Mouse (Mus musculus): ENCODE measurements around the gene Dbndd2. TPM values are rescaled to one million over a fixed set of nuclear protein-coding genes. Genes with fewer than 3 reads are reported as not detected.

Gene Dbndd2
- 0.61 and 1.8 TPM in 2 replicates for polyA plus RNA-seq (2012)

DNA sequence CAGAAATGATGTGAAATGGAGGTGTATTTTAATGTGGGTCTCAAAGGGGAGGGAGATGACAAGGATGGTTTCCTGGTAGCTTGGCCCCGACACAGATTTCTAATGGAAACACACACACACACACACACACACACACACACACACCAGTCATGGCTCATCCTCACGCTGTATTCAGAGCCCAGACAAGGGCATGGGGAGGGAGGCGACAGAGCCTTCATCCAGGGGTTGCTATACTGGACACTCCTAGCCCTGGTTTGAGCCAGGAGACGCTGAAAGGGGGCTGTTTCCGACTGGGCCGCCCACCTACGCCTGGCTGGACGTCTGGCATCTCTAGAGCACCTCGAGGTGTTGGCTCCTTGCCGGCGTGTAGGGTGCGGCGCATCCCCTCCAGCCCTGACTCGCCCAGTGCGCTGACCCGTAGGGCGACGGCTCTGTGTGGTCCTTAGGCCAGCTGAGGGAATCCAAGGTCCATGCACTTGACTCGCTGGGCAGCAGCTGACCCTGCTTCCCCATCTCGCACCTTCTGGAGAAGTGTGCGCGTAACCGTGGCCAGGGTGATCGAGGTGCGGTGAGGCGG lies at the start of gene Dbndd2:
Gene Dbndd2 (plus strand): TSS at position 426 of the 577 bp plus-strand sequence.

DNA sequence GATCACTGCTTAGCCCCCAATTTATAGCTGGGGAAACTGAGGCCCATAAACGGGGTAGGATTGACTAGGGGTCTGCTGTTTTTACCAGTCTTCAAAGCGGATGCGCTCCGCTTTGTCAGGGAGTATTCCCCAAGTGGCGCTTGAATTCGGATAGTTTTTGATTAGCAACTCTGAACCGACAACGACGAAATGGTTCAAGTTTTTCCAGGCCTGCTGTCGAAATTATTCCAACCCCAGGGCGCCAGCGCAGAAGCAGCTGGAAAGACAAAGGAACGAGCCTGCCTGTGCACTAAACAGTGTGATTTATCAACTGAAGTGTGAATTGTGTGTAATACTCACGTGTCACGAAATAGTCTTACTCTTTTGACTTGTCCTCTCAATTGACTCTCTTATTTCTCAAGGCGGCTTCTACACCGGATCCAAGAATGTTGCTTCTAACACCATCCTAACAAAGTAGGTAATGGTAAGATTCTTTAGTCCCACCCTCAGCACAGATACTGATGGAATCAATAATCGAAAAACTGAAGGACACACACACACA lies 42.4 kb upstream of the Dbndd2 start, which contains the start of gene Sdc4:
Gene Sdc4 (minus strand): TSS at position 428 of the 541 bp plus-strand sequence.

DNA sequence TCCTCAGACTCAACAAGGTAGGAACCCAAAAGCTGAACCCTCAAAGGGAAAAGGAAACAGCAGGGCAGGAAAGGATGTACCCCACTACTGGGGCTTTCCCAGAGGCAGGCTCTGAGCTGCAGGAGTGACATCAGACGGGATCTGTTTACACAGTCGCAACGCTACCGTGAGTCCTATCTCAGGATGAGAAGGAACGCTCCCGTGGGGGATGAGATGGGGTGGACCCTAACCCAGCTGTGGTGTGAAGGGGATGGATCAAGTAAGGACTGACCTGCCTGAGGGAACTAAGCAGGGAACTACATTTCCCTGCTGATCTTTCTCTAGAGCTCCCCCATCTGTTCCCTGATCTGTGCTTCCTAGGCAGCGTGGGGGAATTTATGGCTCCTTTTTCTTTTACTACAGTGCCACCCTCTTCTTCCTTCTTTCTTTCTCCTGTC lies 29.0 kb upstream of the Dbndd2 start, which contains the start of gene Sys1:
Gene Sys1 (plus strand): TSS at position 101 of the 437 bp plus-strand sequence.

DNA sequence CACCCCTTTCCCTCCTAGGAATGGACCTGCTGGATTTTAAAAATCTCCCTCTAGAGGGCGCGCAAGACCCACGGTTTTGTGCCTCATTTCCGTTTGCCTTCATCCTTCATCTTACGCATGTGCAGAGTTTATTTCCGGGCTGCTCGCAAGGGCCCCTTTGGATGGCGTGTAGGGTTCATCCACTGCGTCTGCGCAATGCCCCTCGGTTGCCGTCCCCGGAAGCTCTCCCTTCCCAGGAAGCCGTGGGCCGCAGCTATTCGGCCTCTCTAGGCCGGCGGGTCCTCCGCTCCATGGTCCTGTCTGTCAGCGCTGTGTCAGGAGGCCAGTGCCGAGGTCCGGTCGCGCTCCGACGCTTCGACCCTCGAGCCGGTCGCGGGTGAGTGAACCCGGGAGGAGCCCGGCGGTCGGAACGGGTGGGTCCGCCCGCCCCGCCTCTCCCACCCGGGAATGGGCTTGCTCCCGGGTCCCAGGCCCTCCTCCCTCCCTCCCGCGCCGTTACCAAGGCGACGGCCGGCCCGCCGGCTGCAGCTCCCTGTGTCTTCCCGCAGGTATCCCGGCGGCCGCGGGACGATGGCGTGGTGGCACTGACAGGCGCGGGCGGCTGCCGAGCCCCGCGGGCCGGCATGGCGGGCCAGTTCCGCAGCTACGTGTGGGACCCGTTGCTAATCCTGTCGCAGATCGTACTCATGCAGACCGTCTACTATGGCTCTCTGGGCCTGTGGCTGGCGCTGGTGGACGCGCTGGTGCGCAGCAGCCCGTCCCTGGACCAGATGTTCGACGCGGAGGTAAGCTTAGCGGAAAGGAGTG lies 25.0 kb upstream of the Dbndd2 start, which contains the start of gene Gm20458:
Gene Gm20458 (plus strand): TSS at position 223 of the 807 bp plus-strand sequence.

DNA sequence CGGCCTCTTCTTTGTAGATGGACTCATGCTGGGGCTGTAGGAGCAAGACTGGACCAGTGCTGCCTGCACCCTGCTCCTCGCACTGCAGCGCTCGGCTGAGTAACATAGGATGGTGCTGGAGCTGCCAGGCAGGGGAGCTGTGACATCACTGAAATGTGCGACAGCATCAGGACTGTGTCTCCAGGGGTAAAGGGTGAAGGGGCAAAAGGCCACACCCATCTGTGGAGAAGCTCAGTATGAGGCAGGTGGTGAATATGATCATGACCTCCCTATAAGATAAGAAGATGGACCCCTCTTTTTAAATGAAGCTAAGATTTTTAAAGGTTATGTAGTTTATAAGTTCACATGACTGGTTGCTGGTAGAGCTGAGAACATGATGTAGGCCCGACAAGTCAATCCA lies 12.3 kb upstream of the Dbndd2 start, which contains the start of gene Trp53tg5:
Gene Trp53tg5 (minus strand): TSS at position 101 of the 400 bp plus-strand sequence.

DNA sequence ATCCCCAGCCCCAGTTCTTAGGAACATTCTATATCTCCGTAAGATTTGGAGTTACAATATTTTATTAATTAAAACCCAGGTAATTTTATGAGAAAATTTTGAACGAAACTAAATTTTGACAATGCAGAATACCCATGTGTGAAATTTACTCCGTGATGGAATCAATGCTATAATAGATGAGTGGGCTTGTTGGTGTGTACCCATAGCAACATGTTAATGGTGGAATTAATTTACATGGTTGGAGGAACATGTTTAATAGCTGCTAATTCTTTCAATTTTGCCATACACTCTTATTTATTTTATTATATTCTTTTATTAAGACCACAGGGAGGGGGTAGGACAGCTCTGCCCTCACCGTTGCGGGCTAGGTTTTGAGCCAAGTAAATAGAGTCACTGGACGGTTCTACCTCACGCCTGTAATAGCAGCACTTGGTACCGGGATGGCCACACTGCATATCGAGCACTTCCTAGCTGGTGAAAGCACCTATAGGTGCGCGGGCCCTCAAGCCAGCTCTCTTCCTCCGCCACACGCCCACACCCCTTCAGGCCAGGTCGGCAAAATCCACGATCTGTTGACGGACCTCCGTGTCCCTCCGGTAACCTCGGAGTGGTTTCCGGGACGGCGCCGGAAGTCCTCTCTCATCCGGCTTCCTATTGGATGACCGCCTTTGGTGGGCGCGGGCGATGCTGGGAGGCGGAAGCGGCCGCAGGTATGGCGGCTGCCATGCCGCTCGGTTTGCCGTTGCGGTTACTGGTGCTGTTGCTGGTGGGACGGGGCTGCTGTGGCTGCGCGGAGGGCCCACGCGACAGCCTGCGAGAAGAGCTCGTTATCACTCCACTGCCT lies 11.2 kb downstream of the Dbndd2 start, which contains the start of gene Pigt:
Gene Pigt (plus strand): TSS at position 674 of the 844 bp plus-strand sequence.

Other genes with a start within 250 kb of the Dbndd2 start
- gene Svs2, start 247.6 kb upstream of the Dbndd2 start, polyA plus RNA-seq (2012) = not detected in 2 replicates
- not detected in 2 replicates for gene Svs3b, start 229.5 kb upstream of the Dbndd2 start, polyA plus RNA-seq (2012)
- gene Svs4, start 207.6 kb upstream of the Dbndd2 start, polyA plus RNA-seq (2012) = not detected in 2 replicates
- gene Svs3a, start 196.8 kb upstream of the Dbndd2 start, polyA plus RNA-seq (2012) = not detected in 2 replicates
- not detected in 2 replicates for gene Svs6, start 169.4 kb upstream of the Dbndd2 start, polyA plus RNA-seq (2012)
- not detected in 2 replicates for gene Svs5, start 153.4 kb upstream of the Dbndd2 start, polyA plus RNA-seq (2012)
- gene Slpi, start 97.0 kb upstream of the Dbndd2 start, polyA plus RNA-seq (2012) = 23.0 and 53.6 TPM in 2 replicates
- not detected in 2 replicates for gene Rbpjl, start 83.0 kb upstream of the Dbndd2 start, polyA plus RNA-seq (2012)
- gene Matn4, start 80.9 kb upstream of the Dbndd2 start, polyA plus RNA-seq (2012) = 0.04 TPM in 1 of 2 replicates, not detected in the other
- 2.3 and 2.6 TPM in 2 replicates for gene Sdc4, start 42.2 kb upstream of the Dbndd2 start, polyA plus RNA-seq (2012)
- gene Sys1, start 29.1 kb upstream of the Dbndd2 start, polyA plus RNA-seq (2012) = 121 and 142 TPM in 2 replicates
- gene Gm20458, start 25.1 kb upstream of the Dbndd2 start, polyA plus RNA-seq (2012) = 1.2 and 2.3 TPM in 2 replicates
- not detected in 2 replicates for gene Trp53tg5, start 12.4 kb upstream of the Dbndd2 start, polyA plus RNA-seq (2012)
- 231 and 267 TPM in 2 replicates for gene Pigt, start 11.4 kb downstream of the Dbndd2 start, polyA plus RNA-seq (2012)
- gene Wfdc2, start 76.3 kb downstream of the Dbndd2 start, polyA plus RNA-seq (2012) = 0.11 TPM in 1 of 2 replicates, not detected in the other
- not detected in 2 replicates for gene Spint3, start 87.4 kb downstream of the Dbndd2 start, polyA plus RNA-seq (2012)
- not detected in 2 replicates for gene Wfdc6a, start 99.3 kb downstream of the Dbndd2 start, polyA plus RNA-seq (2012)
- gene Eppin, start 107.5 kb downstream of the Dbndd2 start, polyA plus RNA-seq (2012) = not detected in 2 replicates
- not detected in 2 replicates for gene Wfdc6b, start 127.4 kb downstream of the Dbndd2 start, polyA plus RNA-seq (2012)
- not detected in 2 replicates for gene Wfdc8, start 127.5 kb downstream of the Dbndd2 start, polyA plus RNA-seq (2012)
- gene Wfdc16, start 152.7 kb downstream of the Dbndd2 start, polyA plus RNA-seq (2012) = 0.17 TPM in 1 of 2 replicates, not detected in the other
- not detected in 2 replicates for gene Wfdc10, start 169.9 kb downstream of the Dbndd2 start, polyA plus RNA-seq (2012)
- not detected in 2 replicates for gene Wfdc9, start 170.5 kb downstream of the Dbndd2 start, polyA plus RNA-seq (2012)
- not detected in 2 replicates for gene Wfdc11, start 188.0 kb downstream of the Dbndd2 start, polyA plus RNA-seq (2012)
- gene Wfdc13, start 199.0 kb downstream of the Dbndd2 start, polyA plus RNA-seq (2012) = not detected in 2 replicates
- not detected in 2 replicates for gene Spint4, start 212.4 kb downstream of the Dbndd2 start, polyA plus RNA-seq (2012)
- not detected in 2 replicates for gene Spint5, start 229.2 kb downstream of the Dbndd2 start, polyA plus RNA-seq (2012)

Measured in megakaryocyte-erythroid progenitor cell, adult 5 weeks (primary cell).